Mouse (Mus musculus): ENCODE data around the gene Lrriq1. TPM values are rescaled to one million over a fixed set of nuclear protein-coding genes. Genes with fewer than 3 reads are reported as not detected.

The Lrriq1 gene
- polyA plus RNA-seq, 2 experiments from 2014 or later, result not detected

- ATAC-seq, result no peak
Measured at GRCm38 (mm10) chr10:103028253-103029131, 207.6 kb downstream of the Lrriq1 start.

- ATAC-seq, result no peak
Measured at GRCm38 (mm10) chr10:103027931-103028252, 208.2 kb downstream of the Lrriq1 start.

GRCm38 (mm10) chr10:103027226-103027930 lies 208.7 kb downstream of the Lrriq1 start:
- ATAC-seq, result no peak

- no peak for ATAC-seq
Measured at GRCm38 (mm10) chr10:103026636-103027225, 209.4 kb downstream of the Lrriq1 start.

GRCm38 (mm10) chr10:103002556-103002955 lies 233.6 kb downstream of the Lrriq1 start:
- ATAC-seq, result no peak

- no peak for ATAC-seq
Measured at GRCm38 (mm10) chr10:103000902-103001301, 235.2 kb downstream of the Lrriq1 start.

GRCm38 (mm10) chr10:102999584-102999983 lies 236.5 kb downstream of the Lrriq1 start:
- no peak for ATAC-seq

Other genes with a start within 250 kb of the Lrriq1 start
- not detected for gene Alx1, start 206.1 kb downstream of the Lrriq1 start, polyA plus RNA-seq (2017; shearing (Covaris generic))
- gene Slc6a15, start 131.5 kb upstream of the Lrriq1 start, polyA plus RNA-seq (2017; shearing (Covaris generic)), result not detected